Mouse (Mus musculus) erythroblast, embryonic 14.5 days (primary cell): ENCODE results near the gene Ppp1r9a. TPM values are rescaled to one million over a fixed set of nuclear protein-coding genes. Genes with fewer than 3 reads are reported as not detected.

Experiments used
- H3K27me3 ChIP-seq: 2 replicates; pipeline ENCODE4 v1.6.1; 2012; ENCODE audit warnings: inconsistent platforms; ENCODE audit not compliant: control insufficient read depth
- H3K36me3 ChIP-seq: 2 replicates; pipeline ENCODE4 v1.6.1; 2012; ENCODE audit warnings: mild to moderate bottlenecking, inconsistent platforms; ENCODE audit not compliant: control insufficient read depth
- H3K4me1 ChIP-seq: 2 replicates; pipeline ENCODE4 v1.6.1; 2012; ENCODE audit warnings: inconsistent platforms; ENCODE audit not compliant: control insufficient read depth
- H3K4me3 ChIP-seq: replicated peaks from 2 replicates; pipeline ENCODE3; 2012; ENCODE audit warnings: moderate library complexity, mild to moderate bottlenecking, inconsistent platforms
- H3K9me3 ChIP-seq: 2 replicates; pipeline ENCODE4 v1.6.1; 2012; ENCODE audit warnings: low read length, inconsistent platforms, mixed read lengths; ENCODE audit not compliant: control insufficient read depth
- GATA1 ChIP-seq: IDR thresholded peaks from 2 replicates; pipeline ENCODE4 v1.6.1; 2012; ENCODE audit warnings: low read length, inconsistent platforms, mixed read lengths
- TAL1 ChIP-seq: IDR thresholded peaks from 3 replicates; pipeline ENCODE4 v1.6.1; 2012; ENCODE audit warnings: low read length, inconsistent platforms, mixed read lengths
- polyA plus RNA-seq: library from polyadenylated mRNA; stranded (reverse); fragments of >175 nt; gene quantifications from 2 replicates; pipeline ENCODE4 v1.2.3, GENCODE M21; 2012

Ppp1r9a gene
- polyA plus RNA-seq, 1 experiment = 0.02 TPM

- H3K9me3 ChIP-seq = no peaks in the 10 kb centered on the region
- TF ChIP-seq TAL1 (no peak), GATA1 (no peak)
Observed at GRCm38 (mm10) chr6:5010553-5011416, 108.1 kb downstream of the Ppp1r9a start.

GRCm38 (mm10) chr6:5012794-5013193, 110.1 kb downstream of the Ppp1r9a start:
- Histone ChIP-seq H3K9me3 (no peaks in the 10 kb centered on the region), H3K27me3 (no peaks in the 10 kb centered on the region), H3K36me3 (no peaks in the 10 kb centered on the region), H3K4me3 (no peak overlapping the region), H3K4me1 (no peaks in the 10 kb centered on the region)
- no peak for TF ChIP-seq GATA1
- no peak for TF ChIP-seq TAL1

More at GRCm38 (mm10) chr6:5010553-5011416, 108.1 kb downstream of the Ppp1r9a start:
- no peaks in the 10 kb centered on the region for H3K27me3 ChIP-seq
- no peak overlapping the region for H3K4me3 ChIP-seq
- H3K36me3 ChIP-seq = no peaks in the 10 kb centered on the region
- H3K4me1 ChIP-seq = no peaks in the 10 kb centered on the region

DNA sequence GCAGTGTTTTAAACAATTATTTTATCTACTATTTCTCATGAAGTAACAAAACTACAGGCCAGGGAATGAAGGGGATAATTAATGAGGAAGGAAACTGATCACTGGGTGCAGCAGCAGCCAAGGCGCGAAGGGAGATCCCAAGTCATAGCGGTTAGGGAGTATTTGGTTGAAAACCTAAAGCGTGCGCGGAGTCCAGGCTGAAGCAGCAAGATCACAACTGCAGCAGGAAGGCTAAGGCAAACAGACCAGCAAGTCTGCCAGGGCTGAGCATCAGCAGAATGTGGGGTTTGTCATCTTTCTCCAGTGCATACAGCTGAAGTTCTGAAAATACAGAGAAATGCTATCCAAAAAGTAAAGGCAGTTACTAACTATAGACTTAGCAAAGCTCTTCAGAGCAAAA, 111.8 kb downstream of the Ppp1r9a start:
- no peaks in the 10 kb centered on the region for H3K36me3 ChIP-seq
- H3K4me1 ChIP-seq = no peaks in the 10 kb centered on the region
- TF ChIP-seq GATA1 (no peak), TAL1 (no peak)
- no peak overlapping the region for H3K4me3 ChIP-seq
- H3K9me3 ChIP-seq = no peaks in the 10 kb centered on the region
- no peaks in the 10 kb centered on the region for H3K27me3 ChIP-seq

DNA sequence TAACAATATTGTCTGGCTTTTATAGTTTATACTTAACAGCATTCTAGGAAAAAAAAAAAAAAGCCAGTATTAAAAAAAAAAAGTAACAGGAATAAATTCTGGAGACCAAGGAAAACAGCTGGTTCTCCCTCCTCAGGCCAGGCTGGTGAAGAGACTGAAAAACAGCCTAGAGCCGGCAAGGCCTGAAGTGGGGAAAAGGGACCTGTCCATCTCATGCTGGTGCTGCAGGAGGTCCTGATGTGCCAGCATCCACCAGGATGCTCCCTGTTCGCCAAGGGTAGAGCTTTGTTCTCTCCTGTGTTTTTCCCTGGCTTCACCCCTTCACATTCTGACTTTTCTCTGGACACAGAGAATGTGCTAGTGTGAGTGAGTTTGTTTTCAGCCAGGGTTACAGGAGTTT, 112.5 kb downstream of the Ppp1r9a start:
- Histone ChIP-seq H3K27me3 (no peaks in the 10 kb centered on the region), H3K4me3 (no peak overlapping the region), H3K9me3 (no peaks in the 10 kb centered on the region), H3K4me1 (no peaks in the 10 kb centered on the region), H3K36me3 (no peaks in the 10 kb centered on the region)
- no peak for TF ChIP-seq GATA1
- no peak for TF ChIP-seq TAL1

DNA sequence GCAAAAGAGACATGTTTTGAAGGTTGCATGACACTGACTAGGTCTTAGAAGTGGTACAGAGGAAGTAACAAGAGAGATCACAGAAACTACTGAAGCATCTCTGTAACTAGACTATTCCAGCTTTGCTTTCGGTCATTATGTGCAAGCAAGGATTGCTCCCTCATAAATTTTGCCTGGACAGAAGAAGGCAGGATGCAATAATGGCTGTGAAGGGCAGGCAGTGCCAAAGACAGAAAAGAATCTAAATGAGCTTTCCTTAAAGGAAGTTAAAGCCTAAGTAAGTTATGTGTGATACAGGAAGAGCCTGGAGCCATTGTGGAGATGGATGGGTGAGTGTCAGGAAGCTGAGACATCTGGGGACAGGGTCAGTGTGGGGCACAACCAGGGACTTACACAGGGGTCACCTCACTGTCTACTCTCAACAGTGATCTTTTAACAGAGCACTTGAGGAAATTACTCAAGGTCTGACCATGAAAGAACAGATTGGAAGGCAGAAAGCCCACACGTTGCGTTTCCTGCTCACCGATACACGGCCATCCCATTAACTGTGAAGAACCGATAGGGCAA, 115.3 kb downstream of the Ppp1r9a start:
- H3K4me1 ChIP-seq = no peaks in the 10 kb centered on the region
- no peak overlapping the region for H3K4me3 ChIP-seq
- no peaks in the 10 kb centered on the region for H3K36me3 ChIP-seq
- no peaks in the 10 kb centered on the region for H3K27me3 ChIP-seq
- TF ChIP-seq GATA1 (no peak), TAL1 (no peak)
- no peaks in the 10 kb centered on the region for H3K9me3 ChIP-seq

DNA sequence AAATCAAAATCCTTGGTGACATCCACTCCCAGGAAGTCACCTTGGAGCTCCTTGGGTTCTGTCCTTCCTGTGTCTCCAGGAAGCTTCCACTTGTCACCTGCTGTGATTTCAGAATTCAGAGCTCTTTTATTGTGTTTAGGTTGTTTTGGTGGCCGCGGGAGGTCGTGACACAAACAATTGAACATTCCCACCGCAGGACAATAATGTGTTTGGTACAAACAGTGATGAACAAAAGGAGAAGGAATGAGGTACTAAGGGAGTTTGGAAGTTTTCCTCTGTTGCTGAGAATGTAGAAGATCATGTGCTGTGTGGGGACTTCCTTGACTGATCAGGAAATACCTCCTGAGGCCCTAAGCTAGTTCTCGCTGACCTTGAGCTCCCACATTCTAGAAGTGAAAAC, 116.5 kb downstream of the Ppp1r9a start:
- no peaks in the 10 kb centered on the region for H3K4me1 ChIP-seq
- no peaks in the 10 kb centered on the region for H3K9me3 ChIP-seq
- TF ChIP-seq TAL1 = no peak
- no peak for TF ChIP-seq GATA1
- no peaks in the 10 kb centered on the region for H3K36me3 ChIP-seq
- H3K27me3 ChIP-seq = no peaks in the 10 kb centered on the region
- no peak overlapping the region for H3K4me3 ChIP-seq

DNA sequence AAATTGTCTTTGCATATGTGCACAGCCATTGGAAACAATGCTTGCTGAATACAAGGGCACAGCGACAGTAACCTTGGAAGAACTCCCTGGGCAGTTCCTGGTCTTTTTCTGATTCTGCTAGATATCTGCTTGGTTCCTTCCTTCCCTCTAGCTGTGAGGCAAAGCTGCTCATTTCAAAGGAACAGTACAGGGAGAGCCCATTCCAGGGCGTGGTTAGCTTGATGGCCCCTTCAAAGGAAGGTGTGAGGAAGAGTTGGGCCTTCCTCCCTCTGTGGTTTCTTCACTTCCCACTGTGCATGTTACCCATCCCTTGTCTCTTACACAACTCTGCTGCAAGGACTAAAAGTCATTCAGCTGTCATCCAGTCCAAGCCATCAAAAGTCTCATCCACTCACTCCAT, 117.3 kb downstream of the Ppp1r9a start:
- TF ChIP-seq TAL1 (no peak), GATA1 (no peak)
- Histone ChIP-seq H3K4me1 (no peaks in the 10 kb centered on the region), H3K9me3 (no peaks in the 10 kb centered on the region), H3K27me3 (no peaks in the 10 kb centered on the region), H3K4me3 (no peak overlapping the region), H3K36me3 (no peaks in the 10 kb centered on the region)

DNA sequence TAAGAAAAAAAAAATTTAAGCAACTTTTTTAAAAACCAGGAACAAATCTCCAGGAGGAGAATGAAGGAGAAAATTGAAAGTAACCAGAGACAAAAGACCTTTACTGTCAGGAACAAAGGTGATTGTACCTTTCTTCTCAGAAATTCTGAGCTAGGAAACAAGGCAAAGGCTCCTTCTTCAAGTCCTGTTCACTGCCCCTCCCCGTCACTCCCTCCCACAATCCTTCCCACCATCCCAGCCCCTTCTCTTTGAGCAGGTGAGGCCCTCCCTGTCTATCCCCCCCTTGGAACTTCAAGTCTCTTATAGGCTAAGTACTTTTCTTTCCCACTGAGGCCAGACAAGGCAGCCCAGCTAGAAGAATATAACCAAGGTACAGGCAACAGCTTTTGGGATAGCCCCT, 117.8 kb downstream of the Ppp1r9a start:
- H3K4me3 ChIP-seq = no peak overlapping the region
- H3K9me3 ChIP-seq = no peaks in the 10 kb centered on the region
- no peaks in the 10 kb centered on the region for H3K36me3 ChIP-seq
- no peaks in the 10 kb centered on the region for H3K4me1 ChIP-seq
- no peaks in the 10 kb centered on the region for H3K27me3 ChIP-seq
- TF ChIP-seq TAL1 (no peak), GATA1 (no peak)

DNA sequence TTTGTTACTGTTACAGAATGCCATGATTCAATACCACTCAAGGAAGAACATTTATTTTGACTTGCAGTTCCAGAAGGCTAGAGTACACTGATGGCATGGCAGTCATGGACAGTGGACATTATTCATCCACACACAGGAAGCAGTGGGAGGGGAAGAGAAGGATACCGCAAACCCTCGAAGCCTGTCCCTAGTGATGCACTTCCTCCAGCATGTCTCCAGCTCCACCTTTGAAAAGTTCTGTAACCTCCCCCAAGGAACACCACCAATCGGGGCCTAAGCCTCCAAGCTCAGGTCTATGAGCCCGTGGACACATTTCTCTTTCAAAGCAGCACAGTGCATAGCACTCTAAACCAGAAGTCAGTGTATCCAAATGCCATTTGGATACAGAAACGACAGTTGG, 120.0 kb downstream of the Ppp1r9a start:
- no peaks in the 10 kb centered on the region for H3K4me1 ChIP-seq
- H3K36me3 ChIP-seq = no peaks in the 10 kb centered on the region
- H3K4me3 ChIP-seq = no peak overlapping the region
- no peaks in the 10 kb centered on the region for H3K9me3 ChIP-seq
- no peak for TF ChIP-seq GATA1
- no peak for TF ChIP-seq TAL1
- H3K27me3 ChIP-seq = no peaks in the 10 kb centered on the region
